Mouse (Mus musculus) CH12F3 (cell line): Measurements from ENCODE around the gene Efemp2.

ENCODE experiments used
- in situ Hi-C: fragments of 300-500 bp; cut with MboI; formaldehyde crosslinking; loops from 2 replicates; pipeline ENCODE4 v1.14.3; 2020; ENCODE audit warnings: low sequenced_read_pairs

Efemp2 gene

DNA sequence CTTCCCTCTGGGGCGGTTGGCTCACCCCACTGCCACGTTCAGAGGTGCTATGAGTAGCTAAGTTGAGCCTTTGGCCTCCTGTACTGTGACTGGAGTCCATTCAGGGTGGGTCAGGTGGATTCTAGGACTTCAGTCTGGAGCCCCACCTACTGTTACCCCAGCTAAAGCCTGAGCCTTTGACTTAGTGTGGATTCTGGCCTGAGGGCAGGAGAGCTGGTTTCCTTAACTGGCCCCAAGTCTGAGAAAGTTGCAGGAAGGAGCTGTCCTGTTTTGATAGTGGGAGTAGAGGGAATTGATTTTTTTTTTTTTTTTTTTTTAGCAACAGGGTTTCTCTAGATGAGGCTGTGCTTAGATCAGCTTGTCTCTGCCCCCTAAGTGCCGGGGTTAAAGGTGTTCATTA is 20.6 kb downstream of the Efemp2 start:
- in situ Hi-C loops, result no loop called here

DNA sequence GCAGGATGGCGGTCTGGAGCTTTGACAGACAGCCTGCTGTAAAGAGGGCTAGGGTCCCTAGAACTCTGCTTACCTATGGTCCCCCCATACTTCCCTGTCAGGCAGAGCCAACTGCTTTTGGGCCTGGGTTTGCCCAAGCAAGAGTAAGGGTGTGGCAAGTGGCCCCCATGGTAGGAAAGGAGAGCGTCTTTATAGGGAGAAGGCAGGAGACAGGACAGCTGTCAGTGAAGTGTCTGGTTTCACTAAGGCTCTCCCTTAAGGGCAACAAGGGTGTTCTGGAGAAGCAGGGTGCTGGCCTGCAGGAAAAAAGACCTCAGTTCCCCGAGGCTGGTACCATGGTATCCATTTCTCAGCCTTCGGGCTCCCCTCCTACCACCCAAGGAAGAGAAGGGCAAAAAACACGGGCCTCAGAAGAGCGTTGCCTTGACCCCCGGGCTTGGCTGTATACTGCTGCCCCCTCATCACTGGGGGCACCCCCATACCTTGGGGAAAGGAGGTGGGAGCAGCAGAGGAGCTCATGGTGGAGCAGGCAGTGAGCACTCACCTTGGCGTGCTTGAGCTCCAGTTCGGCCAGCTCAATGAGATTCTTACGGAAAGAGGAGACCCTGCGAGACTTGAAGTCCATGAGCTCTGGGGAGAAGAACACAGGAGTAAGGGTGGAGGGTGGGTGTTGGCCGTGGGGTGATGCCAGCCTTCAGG is 21.7 kb downstream of the Efemp2 start:
- in situ Hi-C loops, result no loop called here

DNA sequence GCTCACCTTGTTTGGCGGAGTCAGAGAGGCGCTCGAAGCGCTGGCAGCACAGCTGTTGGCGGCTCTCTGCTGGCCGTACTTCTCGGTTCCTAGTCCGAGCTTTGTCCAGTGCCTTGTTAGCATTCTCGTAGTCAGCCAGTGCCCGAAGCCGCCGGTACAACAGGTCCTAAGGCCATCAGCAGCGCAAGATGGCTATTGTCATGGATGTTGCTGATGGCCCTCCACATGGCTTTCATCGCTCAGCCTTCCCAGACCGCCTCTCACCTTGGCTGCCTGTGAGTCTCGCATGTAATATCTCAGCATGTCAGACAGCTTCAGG is 22.3 kb downstream of the Efemp2 start:
- in situ Hi-C loops, result no loop called here

DNA sequence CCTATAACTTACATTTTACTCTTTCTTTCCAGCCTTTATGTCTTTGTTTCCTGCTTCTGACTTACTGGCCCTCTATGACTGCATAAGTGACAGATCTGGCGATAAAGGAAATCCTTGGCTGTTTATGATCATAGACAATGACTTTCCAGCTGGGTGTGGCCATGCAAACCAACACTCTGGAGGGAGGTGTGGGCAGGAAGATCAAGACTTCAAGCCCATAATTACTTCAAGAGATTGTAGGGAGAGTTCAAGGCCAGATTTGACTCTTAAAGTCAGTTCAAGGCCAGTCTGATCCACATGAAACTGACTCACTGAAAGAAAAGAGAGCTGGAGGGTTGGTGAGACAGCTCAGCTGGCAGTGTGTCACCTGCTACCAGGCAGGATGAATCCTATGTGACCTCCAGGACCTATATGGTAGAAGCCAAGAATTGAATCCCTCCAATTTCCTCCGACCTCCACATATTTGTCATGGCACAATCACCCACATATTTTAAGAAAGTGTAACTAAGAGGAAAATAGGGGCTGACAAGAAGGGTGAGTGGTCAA is 26.6 kb downstream of the Efemp2 start:
- in situ Hi-C loops, result no loop called here

DNA sequence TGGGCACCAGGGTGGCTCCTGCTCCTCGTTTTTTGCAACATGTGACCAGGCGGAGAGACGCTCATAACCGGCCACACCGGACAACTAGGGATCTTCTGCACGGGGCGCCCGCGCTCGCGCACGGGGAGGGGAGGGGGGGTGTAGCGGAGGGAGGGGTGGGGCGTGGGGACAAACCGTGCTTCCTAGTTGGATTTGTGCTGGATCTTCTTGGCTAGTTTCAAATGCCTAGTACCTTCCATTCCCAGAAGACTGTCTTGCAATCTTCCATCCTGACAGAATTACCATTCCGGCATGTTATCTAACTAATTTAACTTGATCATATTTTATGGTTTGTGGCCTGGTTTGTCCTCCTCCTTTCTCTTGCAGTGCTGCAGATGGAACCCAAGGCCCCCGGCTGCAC is 29.9 kb downstream of the Efemp2 start, which contains the start of gene 1700020D05Rik:
TSS of gene 1700020D05Rik (minus strand) at position 101 of the 400 bp plus-strand sequence.
- in situ Hi-C loops, result no loop called here

DNA sequence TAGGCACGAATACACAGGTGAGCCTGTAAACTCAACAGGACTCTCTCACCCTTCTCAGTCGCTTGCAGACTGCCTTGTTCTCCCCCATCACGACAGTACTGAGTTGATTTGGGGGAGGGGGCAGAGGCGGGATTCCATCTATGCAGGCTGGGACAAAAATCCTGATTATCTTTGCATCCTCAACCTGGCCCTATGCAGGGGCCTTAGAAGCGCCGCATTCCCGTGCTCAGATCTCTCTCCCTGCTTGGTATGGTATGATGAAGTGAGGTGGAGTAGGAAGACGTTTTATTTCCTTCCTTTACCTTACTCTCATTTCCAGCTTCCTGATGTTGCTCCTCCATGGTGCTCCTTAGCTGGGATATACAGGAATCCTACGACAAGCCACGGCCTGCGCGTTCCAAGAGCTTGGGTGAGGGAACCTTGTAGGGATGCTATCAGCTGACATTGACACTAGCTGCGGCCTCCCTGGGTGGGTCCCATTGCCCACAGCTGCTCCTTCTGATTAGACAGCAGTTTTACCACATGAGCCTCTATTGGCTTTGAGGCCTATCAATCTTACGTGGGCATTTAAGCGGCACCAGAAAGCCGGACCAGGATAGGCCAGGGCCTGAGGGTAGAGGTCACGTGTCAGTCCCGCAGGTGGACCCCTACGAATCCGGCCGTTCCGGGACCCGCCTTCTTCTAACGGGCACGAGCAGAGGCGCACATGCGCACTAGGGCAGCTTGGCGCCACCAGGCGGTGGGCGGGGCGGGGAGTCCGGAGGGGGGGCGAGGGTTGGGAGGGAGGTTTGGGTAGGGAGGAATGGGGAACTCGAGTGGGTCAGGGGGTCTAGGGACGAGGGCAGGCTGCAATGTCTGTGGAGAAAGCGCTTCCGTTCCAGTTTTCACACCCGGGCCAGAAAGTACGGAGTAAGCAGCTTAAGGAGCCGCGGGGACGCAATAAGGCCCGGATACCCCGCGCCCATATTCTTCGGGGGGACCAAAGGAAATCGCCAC is 36.6 kb downstream of the Efemp2 start, which contains the start of gene Snx32:
TSS of gene Snx32 (minus strand) at position 508 of the 996 bp plus-strand sequence.
- in situ Hi-C loops, result no loop called here

DNA sequence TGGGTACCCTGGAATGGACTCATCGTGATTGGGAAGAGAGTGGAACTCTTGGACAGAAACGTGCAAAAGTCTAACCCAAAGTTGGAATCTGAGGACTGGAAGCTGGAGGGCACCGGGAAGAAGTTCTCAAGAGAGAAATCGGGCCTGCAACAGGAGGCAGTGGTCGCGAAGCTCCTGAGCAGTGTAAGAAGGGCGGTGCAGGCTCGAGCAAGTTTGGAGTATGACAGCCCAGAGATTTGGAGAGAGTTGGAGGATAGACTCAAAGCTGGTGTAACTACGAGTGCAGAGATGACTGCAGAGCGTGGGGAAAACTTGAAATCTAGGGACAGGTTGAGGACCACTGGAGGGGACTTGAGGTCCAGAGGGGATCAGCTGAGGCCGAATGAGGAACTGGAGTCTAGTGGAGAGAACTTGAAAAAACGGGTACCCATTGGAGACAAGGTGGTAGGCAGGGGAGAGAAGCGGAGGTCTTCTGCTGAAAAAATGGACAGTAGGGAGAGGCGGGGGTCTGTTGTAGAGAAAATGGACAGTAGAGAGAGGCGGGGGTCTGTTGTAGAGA is 37.4 kb downstream of the Efemp2 start:
- in situ Hi-C loops, result no loop called here

DNA sequence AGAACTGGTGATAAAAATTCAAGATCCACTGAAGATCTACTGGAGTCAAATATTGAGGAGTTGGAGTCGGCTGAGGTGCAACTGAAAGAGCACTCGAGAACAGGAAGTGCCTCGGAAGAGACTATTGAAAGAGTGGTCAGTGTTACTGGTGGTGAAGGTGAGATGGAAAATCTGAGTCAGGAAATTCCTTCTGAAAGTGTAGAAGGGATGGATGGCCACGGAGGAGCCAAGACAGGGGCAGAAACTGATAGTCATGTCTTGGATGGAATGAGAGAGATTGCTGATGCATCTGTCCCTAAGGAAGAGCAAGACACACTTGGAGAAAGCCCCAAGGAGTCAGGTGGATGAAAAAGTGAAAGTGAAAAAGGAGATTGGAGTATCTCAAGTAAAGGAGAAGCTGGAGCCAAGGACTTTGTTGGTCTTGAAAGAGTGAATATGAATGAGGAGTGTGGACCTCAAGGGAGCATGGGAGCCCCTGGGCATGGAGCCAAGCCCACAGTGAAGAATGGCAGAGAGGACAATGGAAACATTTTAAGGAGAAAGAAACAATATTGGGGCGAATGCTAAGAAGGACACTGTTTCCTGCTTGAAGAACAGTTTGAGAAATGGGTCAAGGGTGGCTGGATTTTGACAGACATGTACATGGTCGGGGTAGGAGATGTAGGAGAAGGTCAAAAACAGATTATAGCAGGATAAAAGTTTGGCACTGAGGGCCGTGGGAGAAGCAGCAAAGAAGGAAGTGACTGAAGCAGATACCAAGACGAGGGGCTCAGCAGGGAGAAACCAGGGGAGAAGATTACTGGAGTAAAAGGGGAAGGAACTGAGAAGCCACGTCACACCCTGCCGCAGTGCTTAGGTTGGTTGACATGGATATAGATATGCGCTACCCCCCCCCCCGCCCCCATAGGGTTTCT is 38.6 kb downstream of the Efemp2 start:
- in situ Hi-C loops, result no loop called here

DNA sequence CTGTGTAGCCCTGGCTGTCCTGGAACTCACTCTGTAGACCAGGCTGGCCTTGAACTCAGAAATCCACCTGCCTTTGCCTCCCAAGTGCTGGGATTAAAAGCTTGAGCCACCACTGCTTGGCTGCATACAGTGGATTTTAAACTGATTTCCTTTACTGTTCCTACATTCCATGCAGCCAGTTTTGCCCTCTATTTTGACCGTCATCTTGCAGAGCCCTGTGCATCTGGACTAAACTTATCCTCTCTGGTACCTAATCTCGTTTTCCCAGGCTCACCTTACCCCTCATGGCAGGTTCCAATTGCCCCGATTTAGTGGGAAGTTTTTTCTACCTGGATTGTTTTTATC is 39.2 kb downstream of the Efemp2 start:
- in situ Hi-C loops, result no loop called here

DNA sequence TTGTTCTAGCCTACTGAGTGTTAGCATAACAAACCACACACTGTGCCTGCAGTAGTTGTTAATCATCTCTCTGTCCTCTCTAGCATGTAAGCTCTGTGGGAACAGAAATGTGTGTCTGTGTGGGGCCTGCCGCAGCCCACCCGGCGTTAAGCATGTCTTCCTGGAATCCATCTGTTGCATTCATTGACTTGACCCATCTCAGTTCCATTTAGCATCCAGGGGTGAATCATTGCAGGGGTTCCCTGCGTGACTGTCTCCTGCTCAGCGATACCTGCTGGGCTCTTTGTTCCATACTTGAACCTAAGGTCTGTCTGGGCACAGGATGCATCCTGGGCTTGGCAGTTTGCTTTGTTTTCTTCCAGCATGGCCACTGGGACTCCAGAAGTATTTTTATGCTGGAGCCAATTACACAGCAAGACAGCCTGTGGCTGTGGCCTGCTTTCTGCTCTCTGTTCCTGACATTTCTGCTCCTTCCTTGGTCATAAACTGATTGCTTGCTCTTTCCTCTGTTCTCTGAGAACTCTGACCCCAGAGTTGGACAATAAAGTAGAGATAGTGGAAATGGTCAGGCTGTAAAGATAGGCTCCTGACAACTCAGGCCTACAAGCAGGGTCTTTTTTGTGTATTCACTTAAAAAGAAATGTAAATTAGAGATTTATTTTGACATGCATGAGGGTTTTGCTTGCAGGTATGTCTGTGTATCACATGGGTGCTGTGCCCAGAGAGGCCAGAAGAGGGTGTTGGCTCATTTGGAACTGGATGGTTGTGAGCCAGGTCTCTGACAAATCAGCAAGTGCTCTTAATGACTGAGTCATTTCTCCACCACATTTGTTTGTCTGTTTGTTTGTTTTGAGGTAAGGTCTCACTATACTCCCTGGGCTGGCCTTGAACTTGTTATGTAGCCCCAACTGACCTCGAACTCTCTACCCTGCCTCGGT is 42.4 kb downstream of the Efemp2 start:
- in situ Hi-C loops, result no loop called here

DNA sequence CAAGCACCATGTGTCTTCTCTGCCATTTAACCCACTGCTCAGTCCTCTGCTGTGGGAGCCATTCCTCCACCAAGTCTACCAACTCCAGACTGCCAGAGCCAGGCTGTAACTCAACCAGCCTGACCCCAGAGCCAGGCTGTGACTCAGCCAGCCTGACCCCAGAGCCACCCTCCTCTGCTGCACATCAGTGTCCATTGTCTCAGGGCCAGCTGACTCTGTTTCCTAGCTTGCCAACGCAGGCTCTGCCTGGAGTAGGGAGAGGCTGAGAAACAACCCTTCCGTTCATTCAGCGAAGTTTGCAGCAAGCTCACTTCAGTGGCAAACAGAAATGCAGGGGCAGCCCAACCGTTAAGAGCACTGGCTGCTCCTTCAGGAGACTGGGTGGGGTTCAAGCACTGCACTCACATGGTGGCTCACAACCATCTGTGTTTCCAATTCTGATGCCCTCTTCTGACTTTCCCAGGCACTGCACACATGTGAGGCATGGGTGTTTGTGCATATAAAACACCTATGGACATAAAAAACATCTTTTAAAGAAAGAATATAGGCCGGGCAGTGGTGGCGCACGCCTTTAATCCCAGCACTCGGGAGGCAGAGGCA is 43.3 kb downstream of the Efemp2 start:
- in situ Hi-C loops, result no loop called here

DNA sequence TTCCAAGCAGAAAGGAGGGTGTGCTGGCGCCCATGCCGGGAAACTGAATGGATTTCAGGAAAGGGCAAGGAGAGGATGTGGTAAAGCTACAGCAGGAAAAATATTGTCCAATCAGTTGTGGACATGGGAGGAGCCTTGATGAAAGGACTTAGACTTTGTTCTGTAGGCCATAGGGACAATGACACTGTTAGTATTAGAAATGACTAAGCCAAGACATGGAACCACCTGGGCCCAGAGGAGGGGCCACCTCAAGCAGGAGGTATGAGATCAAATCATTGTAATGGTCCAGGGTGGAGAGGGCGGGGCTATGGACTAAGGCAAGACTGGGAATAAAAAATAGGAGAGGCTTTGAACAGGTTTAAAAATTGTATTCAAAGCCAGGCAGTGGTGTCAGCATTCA is 45.0 kb downstream of the Efemp2 start:
- in situ Hi-C loops, result no loop called here

DNA sequence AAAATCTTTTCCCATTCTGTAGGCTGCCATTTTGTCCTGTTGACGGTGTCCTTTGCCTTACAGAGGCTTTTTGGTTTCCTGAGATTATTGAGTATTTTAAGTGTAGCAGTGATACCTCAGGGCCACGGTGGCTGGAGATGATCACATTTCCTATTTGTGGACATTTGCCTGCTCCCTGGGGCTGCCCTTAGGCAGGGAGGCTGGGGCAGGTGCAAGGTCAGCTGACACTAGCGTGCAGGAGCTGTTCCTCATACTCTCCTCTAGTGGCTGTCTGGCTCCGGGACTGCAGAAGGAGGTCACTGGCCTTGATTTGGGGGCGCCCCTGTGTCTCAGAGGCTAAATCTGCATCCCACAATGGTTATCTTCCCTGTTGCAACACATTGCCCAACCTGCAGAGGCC is 51.5 kb downstream of the Efemp2 start:
- in situ Hi-C loops, result loop anchor here (5.0 kb wide), 1 partner anchor 37 kb away; the partner anchor contains the start of gene Ovol1

DNA sequence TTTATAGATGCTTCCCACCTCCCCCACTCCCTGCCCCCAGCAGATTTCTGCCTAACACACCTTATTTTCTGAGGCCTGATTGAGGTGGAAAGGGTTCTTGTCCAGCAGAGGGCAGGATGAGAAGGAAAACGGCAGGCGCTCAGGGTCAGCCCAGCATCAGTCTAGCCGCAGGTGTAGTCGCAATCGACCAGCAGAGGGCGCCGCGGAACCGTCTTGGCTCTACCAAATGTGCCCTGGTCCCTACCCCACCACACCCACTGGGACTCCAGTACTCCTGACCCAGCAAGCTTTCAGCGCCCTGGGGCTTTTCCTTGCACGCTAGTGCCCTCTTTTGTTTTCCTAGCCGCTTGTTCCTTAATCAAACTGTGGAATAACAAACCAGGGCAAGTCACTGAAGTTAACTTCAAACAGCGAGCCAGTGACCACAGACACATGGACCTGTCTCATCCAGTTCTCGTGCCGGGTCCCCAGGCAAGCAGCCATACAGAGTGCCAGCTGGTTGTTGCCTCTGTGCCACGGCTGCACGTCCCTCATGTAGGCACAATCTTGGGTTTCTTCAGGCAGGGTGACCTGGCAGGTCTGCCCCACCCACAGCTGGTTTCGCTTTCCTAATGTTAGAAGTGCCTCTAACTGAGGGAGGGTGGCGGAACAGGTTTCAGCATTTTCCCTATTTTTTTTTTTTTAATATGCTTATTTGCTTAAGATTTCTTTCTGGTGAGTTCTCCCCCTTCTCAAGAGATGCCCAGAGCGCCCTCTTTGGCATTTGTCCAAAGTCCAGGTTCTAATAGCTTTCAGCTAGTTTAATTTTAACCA is 55.8 kb downstream of the Efemp2 start:
- in situ Hi-C loops, result loop anchor here (5.0 kb wide), 1 partner anchor 33 kb away; the partner anchor contains the start of gene Ovol1

DNA sequence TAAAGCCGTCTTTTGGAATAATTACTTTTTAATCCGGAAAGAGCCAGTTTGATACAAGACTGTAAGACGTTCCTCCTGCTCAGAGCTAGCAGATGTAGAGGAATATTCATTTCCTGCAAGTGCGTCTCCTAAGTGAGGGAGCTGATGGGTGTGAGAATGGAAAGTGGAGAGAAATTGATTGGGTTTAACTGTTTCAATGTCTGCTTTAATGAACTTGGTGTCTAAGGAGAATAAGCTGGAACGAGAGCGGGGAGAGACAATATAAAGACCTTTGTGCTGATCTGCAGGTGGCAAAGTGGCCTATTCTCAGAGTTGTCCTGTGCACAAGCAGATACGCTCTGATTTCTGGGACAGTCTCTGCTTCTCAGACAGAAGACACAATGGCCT is 56.4 kb downstream of the Efemp2 start:
- in situ Hi-C loops, result no loop called here
